Mouse (Mus musculus): ENCODE measurements at regions not wholly inside any gene's neighbourhood (a gene's known extent, or its start where the extent isn't known, plus 50 kb on each side); places are given as distances from the start of the nearest gene placed in this dataset.

- peak; percentile 63 for DNase-seq (ENCODE audit: low read depth, low spot score)
Measured at GRCm38 (mm10) chr13:107094976-107095716, 73.2 kb upstream of the Kif2a start.

- DNase-seq (ENCODE audit: low read depth, low spot score): peak; percentile 78
Measured at GRCm38 (mm10) chr13:107094487-107094886, 72.6 kb upstream of the Kif2a start.

- no peak for DNase-seq (ENCODE audit: low read depth, low spot score)
Measured at GRCm38 (mm10) chr13:107093683-107094082, 71.8 kb upstream of the Kif2a start.

GRCm38 (mm10) chr13:107088198-107088597 is 66.3 kb upstream of the Kif2a start:
- no peak for DNase-seq (ENCODE audit: low read depth, low spot score)

GRCm38 (mm10) chr13:107087355-107087754 is 65.4 kb upstream of the Kif2a start:
- DNase-seq (ENCODE audit: low read depth, low spot score): no peak

- DNase-seq (ENCODE audit: low read depth, low spot score): no peak
Measured at GRCm38 (mm10) chr13:107078085-107078484, 56.2 kb upstream of the Kif2a start.

- no peak for DNase-seq (ENCODE audit: low read depth, low spot score)
Measured at GRCm38 (mm10) chr13:107074917-107075316, 53.0 kb upstream of the Kif2a start.

- DNase-seq (ENCODE audit: low read depth, low spot score): no peak
Measured at GRCm38 (mm10) chr13:107073039-107073620, 51.2 kb upstream of the Kif2a start.

- DNase-seq (ENCODE audit: low read depth, low spot score): no peak
Measured at GRCm38 (mm10) chr13:107072345-107073038, 50.6 kb upstream of the Kif2a start.
